Mouse (Mus musculus): Measurements from ENCODE around the gene Glce. TPM values are rescaled to one million over a fixed set of nuclear protein-coding genes. Genes with fewer than 3 reads are reported as not detected.

Glce gene
- polyA plus RNA-seq, 1 experiment from 2014 or later = 17.4 TPM

DNA sequence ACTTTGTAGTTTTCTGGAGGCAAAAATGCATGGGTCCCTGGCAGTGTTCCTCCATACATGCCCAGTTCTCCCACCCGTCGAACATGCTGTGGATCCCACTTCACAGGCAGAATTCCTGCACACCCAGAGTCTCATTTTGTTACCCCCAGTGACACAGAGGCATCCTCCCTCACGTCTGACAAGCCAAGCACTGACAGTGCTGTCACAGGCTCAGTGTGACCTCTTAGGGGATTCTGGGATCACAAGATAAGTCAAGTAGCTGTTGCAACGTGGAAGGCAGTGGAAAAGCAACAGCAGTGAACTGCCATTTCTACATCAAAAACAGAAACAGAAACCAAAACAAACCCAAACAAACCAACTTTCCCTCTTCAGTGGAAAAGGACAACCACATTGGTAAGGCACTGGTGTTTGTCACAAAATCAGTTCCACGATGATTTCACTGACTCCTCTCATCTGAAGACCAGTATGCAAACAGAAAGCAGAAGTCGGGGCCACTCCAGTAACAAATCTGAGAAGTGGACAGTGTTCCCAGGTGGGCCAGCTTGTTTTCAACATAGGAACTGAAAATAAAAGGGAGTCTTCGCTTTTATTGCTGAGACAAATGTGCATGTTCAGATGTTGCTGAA, 64.5 kb downstream of the Glce start:
- WGBS = 79% methylated on average over 7 of the region's 7 CpGs
- Histone ChIP-seq H3K36me3 (no peaks in the 10 kb centered on the region), H3K9me3 (no peaks in the 10 kb centered on the region), H3K4me3 (no peak overlapping the region), H3K27me3 (no peaks in the 10 kb centered on the region), H3K27ac (replicated peaks) (no peak overlapping the region), H3K9ac (replicated peaks) (no peak overlapping the region), H3K4me2 (replicated peaks) (no peak overlapping the region), H3K4me1 (no peaks in the 10 kb centered on the region)
- no peak for ATAC-seq (replicated peaks)

- Histone ChIP-seq H3K4me3 (no peak overlapping the region), H3K9ac (replicated peaks) (no peak overlapping the region), H3K36me3 (no peaks in the 10 kb centered on the region), H3K27ac (replicated peaks) (no peak overlapping the region), H3K9me3 (no peaks in the 10 kb centered on the region), H3K4me1 (no peaks in the 10 kb centered on the region), H3K4me2 (replicated peaks) (no peak overlapping the region), H3K27me3 (no peaks in the 10 kb centered on the region)
- ATAC-seq (replicated peaks) = no peak
- 88% methylated on average over 2 of the region's 2 CpGs for WGBS
These were observed 66.2 kb downstream of the Glce start for GRCm38 (mm10) chr9:62056206-62056605.

GRCm38 (mm10) chr9:62050801-62051200, 71.7 kb downstream of the Glce start:
- Histone ChIP-seq H3K4me1 (no peaks in the 10 kb centered on the region), H3K4me2 (replicated peaks) (no peak overlapping the region), H3K9ac (replicated peaks) (no peak overlapping the region), H3K9me3 (no peaks in the 10 kb centered on the region), H3K36me3 (no peaks in the 10 kb centered on the region), H3K27me3 (no peaks in the 10 kb centered on the region), H3K4me3 (no peak overlapping the region), H3K27ac (replicated peaks) (no peak overlapping the region)
- WGBS = 50% methylated on average over 4 of the region's 4 CpGs
- ATAC-seq (replicated peaks) = no peak

DNA sequence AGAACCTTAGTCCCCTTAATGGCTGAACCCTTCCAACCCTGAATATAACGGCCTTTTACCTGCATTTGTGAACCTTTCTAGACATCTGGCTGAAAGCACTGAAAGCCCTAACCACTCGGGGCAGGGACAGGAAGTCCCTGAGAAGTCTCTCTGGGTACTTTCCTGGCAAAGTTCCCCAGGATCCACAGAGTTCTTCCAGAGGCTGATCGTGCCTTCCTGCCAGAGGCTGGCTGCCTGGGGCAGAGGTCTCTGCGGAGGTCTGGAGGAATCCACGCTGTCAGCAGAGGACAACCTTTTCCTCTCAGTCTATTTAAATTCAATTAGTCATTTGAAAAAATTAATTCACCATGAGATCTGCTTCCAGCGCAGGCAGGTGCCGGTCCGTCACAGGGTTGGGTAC, 73.3 kb downstream of the Glce start:
- Histone ChIP-seq H3K4me3 (no peak overlapping the region), H3K4me2 (replicated peaks) (no peak overlapping the region), H3K36me3 (no peaks in the 10 kb centered on the region), H3K4me1 (no peaks in the 10 kb centered on the region), H3K27me3 (no peaks in the 10 kb centered on the region), H3K9ac (replicated peaks) (no peak overlapping the region), H3K9me3 (no peaks in the 10 kb centered on the region), H3K27ac (replicated peaks) (no peak overlapping the region)
- 70% methylated on average over 8 of the region's 8 CpGs for WGBS
- no peak for ATAC-seq (replicated peaks)

DNA sequence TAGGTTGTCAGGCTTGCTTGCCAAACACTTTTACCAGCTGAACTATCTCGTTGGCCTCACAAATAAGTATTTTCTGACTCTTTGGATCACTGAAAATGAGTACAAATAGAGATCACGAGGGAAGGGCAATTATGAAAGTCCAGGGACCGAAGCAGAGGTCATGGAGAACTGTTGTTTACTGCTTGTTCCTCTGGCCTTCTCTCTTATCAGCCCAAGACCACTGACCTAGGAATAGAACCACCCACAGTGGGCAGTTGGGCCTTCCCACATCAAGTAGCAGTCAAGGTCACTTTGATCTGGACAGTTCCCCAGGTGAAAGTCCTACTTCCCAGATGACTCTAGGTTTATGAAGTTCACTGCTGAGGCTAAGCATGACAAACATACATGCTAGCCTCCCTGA, 80.3 kb downstream of the Glce start:
- H3K9ac ChIP-seq (replicated peaks) = no peak overlapping the region
- no peak for ATAC-seq (replicated peaks)
- H3K4me2 ChIP-seq (replicated peaks) = no peak overlapping the region
- no peak overlapping the region for H3K27ac ChIP-seq (replicated peaks)
- no peaks in the 10 kb centered on the region for H3K36me3 ChIP-seq
- WGBS = 86% methylated on average over 3 of the region's 3 CpGs
- H3K9me3 ChIP-seq = no peaks in the 10 kb centered on the region
- no peaks in the 10 kb centered on the region for H3K4me1 ChIP-seq
- no peak overlapping the region for H3K4me3 ChIP-seq
- H3K27me3 ChIP-seq = no peaks in the 10 kb centered on the region

DNA sequence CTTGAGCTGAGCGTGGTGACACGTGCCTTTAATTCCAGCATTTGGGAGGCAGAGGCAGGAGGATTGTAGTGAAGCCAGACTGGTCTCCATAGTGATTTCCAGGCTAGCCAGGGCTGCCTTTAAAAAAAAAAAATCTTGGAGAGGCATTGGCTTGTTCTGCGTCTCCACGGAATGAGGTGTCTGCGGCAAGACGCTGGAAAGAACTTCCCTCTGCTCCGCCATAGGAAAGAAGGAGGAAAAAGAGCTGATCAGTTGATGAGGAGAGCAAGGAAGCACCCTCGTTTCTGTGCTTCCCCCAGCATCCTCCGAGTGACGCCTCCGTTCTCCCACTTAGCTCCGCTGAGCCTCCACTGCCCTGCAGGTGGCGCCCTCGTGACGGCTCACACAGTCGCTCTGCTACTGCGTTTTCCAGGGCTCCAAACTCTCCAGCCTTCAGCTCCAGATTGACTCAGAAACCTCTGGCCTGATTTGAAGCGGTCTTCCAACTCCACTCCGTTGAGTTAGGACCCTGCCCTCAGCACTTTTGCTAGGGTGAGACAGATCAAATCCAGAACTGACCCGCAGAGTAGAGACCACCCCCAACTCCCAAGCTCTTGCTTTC, 82.3 kb downstream of the Glce start:
- Histone ChIP-seq H3K4me2 (replicated peaks) (peak overlapping the region; percentile 27; the same call in 1 of the 2 replicates), H3K36me3 (no peaks in the 10 kb centered on the region), H3K9me3 (no peaks in the 10 kb centered on the region), H3K4me3 (peak overlapping the region; percentile 13), H3K4me1 (no peaks in the 10 kb centered on the region), H3K27ac (replicated peaks) (no peak overlapping the region), H3K9ac (replicated peaks) (no peak overlapping the region), H3K27me3 (no peaks in the 10 kb centered on the region)
- ATAC-seq (replicated peaks) = peak; percentile 80
- 4% methylated on average over 20 of the region's 20 CpGs for WGBS

DNA sequence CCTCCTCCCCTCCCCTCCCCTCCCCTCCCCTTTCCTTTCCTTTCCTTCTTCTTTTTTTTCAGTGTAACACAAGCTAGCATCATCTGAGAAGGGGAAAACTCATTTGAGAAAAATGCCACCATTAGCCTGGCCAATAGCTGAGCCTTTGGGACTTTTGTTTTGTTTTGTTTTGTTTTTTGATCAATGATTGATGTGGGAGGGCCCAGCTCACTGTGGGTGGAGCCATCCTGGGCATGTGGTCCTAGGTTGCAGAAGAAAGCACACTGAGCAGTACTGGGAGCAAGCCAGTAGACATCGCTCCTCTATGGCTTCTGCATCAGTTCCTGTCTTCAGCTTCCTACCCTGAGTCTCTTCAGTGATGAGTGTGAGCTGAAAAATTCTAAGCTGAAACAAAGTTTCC, 86.6 kb downstream of the Glce start:
- H3K36me3 ChIP-seq = no peaks in the 10 kb centered on the region
- H3K4me2 ChIP-seq (replicated peaks) = no peak overlapping the region
- H3K9me3 ChIP-seq = no peaks in the 10 kb centered on the region
- H3K4me3 ChIP-seq = no peak overlapping the region
- WGBS = 65% methylated on average over 1 of the region's 1 CpGs
- no peak for ATAC-seq (replicated peaks)
- H3K9ac ChIP-seq (replicated peaks) = no peak overlapping the region
- H3K4me1 ChIP-seq = no peaks in the 10 kb centered on the region
- no peak overlapping the region for H3K27ac ChIP-seq (replicated peaks)
- H3K27me3 ChIP-seq = no peaks in the 10 kb centered on the region

GRCm38 (mm10) chr9:62032206-62032605, 90.2 kb downstream of the Glce start:
- Histone ChIP-seq H3K9me3 (no peaks in the 10 kb centered on the region), H3K27me3 (peaks cover 2% of the 10 kb centered on the region), H3K4me1 (no peaks in the 10 kb centered on the region), H3K4me2 (replicated peaks) (no peak overlapping the region), H3K27ac (replicated peaks) (no peak overlapping the region), H3K4me3 (no peak overlapping the region), H3K9ac (replicated peaks) (no peak overlapping the region), H3K36me3 (no peaks in the 10 kb centered on the region)
- ATAC-seq (replicated peaks) = no peak
- 91% methylated on average over 3 of the region's 3 CpGs for WGBS

- Histone ChIP-seq H3K4me3 (no peak overlapping the region), H3K4me2 (replicated peaks) (no peak overlapping the region), H3K9me3 (no peaks in the 10 kb centered on the region), H3K4me1 (peaks cover 9% of the 10 kb centered on the region), H3K9ac (replicated peaks) (no peak overlapping the region), H3K27ac (replicated peaks) (no peak overlapping the region), H3K27me3 (peaks cover 18% of the 10 kb centered on the region), H3K36me3 (no peaks in the 10 kb centered on the region)
- ATAC-seq (replicated peaks) = no peak
- WGBS = 53% methylated on average over 3 of the region's 3 CpGs
These were observed 94.4 kb downstream of the Glce start for GRCm38 (mm10) chr9:62028072-62028471.

GRCm38 (mm10) chr9:62026600-62026999, 95.9 kb downstream of the Glce start, which contains the start of gene Paqr5:
TSS of gene Paqr5 (minus strand) at chr9:62026856.
- ATAC-seq (replicated peaks) = no peak
- WGBS = 2% methylated on average over 32 of the region's 32 CpGs
- peak within 1 kb of the TSS; percentile 14 for H3K9ac ChIP-seq (replicated peaks)

GRCm38 (mm10) chr9:62025056-62025455, 97.4 kb downstream of the Glce start:
- Histone ChIP-seq H3K27ac (replicated peaks) (no peak overlapping the region), H3K4me2 (replicated peaks) (no peak overlapping the region), H3K4me1 (peaks cover 9% of the 10 kb centered on the region), H3K36me3 (no peaks in the 10 kb centered on the region), H3K4me3 (no peak overlapping the region), H3K9ac (replicated peaks) (no peak overlapping the region), H3K9me3 (no peaks in the 10 kb centered on the region), H3K27me3 (peaks cover 18% of the 10 kb centered on the region)
- WGBS = 38% methylated on average over 5 of the region's 5 CpGs
- no peak for ATAC-seq (replicated peaks)

More at GRCm38 (mm10) chr9:62026600-62026999, 95.9 kb downstream of the Glce start, which contains the start of gene Paqr5:
- Histone ChIP-seq H3K4me2 (replicated peaks) (peak within 1 kb of the TSS; percentile 64), H3K27ac (replicated peaks) (no peak within 1 kb of the TSS), H3K27me3 (peaks cover 18% of the 10 kb centered on the region), H3K4me1 (peaks cover 9% of the 10 kb centered on the region), H3K4me3 (peak within 1 kb of the TSS; percentile 36), H3K9me3 (no peaks in the 10 kb centered on the region), H3K36me3 (no peaks in the 10 kb centered on the region)

DNA sequence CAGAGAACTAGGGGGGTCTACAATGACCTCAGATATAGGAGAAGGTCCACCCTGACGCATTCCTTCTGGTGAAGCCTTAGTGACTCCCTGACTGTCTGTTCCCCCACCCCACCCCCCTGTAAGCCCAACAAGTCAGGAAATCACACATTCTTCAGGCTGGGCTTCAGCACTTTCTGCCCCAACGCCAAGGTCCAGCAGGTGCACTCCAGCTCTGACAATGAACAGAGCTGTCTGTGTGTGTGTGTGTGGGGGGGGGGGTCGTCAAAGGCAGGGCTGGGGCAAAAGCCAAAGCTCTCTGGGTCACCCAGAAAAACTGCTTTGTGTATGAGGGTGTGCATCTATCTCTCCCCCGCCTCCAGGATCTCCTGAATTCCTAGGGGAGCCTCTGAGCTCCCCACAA, 98.6 kb downstream of the Glce start:
- 58% methylated on average over 4 of the region's 4 CpGs for WGBS
- ATAC-seq (replicated peaks) = no peak
- H3K4me3 ChIP-seq = no peak overlapping the region
- H3K27me3 ChIP-seq = peaks cover 18% of the 10 kb centered on the region
- H3K27ac ChIP-seq (replicated peaks) = no peak overlapping the region
- no peaks in the 10 kb centered on the region for H3K36me3 ChIP-seq
- no peak overlapping the region for H3K4me2 ChIP-seq (replicated peaks)
- no peak overlapping the region for H3K9ac ChIP-seq (replicated peaks)
- peaks cover 9% of the 10 kb centered on the region for H3K4me1 ChIP-seq
- no peaks in the 10 kb centered on the region for H3K9me3 ChIP-seq
